Mouse (Mus musculus) Muller cell, postnatal 12 days (primary cell): Measurements from ENCODE around the gene Olfr666.
"Not testable (repeated sequence)": the region's sequence is repeated elsewhere in the genome, so short reads cannot be mapped to it uniquely, and the experiment has no call there.

Experiments used
- DNase-seq: peaks from one replicate; pipeline ENCODE4 v3.0.0-alpha.2; 2015; ENCODE audit errors: inconsistent ontology term

Olfr666 gene

GRCm38 (mm10) chr7:104895852-104896251 lies at the start of gene Olfr666:
Olfr666 (minus strand) TSS chr7:104895952.
- DNase-seq: no peak

DNA sequence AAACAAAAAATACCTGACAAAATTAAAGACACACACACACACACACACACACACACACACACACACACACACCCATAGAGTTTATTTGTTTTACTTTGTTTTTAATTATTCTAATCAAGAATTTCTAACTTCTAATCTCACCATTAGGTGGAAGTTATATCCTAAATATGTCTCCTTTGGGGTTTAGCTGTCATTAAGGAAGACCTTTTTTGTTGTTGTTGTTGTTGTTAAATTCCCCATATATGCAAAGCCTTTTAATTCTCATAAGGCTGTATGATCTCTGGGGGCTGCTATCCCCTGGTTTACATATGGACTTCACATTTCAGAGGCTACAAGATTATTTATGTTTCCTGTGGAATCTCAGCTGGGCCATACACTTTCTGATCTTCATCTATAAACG lies 38.2 kb upstream of the Olfr666 start, which contains the start of gene Olfr669:
Olfr669 (plus strand) TSS at position 301 of the 400 bp plus-strand sequence.
- no peak for DNase-seq

DNA sequence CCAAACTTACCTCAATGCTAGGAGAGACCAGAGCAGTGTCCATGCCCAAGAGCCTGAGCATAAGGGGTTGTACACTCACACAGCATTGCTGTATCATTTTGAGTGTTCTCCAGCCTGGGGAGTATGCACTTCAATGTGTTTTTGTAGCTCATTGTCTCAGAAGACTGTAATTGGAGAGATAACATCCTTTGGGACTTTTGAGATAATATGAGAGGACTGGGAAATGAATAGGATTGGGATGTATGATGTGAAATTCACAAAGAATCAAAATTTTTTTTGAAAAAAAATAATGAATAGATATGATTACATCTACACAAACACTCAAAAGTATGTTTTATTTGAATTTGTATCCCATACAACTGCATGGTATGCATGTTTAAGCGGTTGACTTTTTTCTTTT lies 32.2 kb upstream of the Olfr666 start, which contains the start of gene Olfr668:
Olfr668 (minus strand) TSS at position 101 of the 400 bp plus-strand sequence.
- no peak for DNase-seq

DNA sequence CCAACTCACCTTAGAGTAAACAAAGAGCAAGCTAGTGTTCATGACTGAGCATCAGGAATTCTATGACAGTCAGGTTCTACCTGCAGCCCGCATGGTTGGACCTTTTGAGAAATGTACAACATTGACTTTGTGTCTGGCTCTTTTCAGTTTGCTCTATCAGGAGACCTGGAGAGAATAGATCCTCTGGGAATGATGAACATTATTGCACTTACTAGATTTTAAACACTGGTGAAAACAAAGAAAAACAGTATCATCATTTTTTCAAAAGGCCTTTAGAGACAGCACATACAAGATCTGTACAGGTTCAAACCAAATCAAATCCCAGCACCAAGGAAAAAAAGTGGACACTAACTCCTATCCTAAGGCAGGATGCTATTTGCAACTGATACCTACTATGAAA lies 25.6 kb upstream of the Olfr666 start, which contains the start of gene Olfr667:
Olfr667 (minus strand) TSS at position 101 of the 400 bp plus-strand sequence.
- no peak for DNase-seq

- DNase-seq: no peak
Observed at GRCm38 (mm10) chr7:104877731-104878130, 18.0 kb downstream of the Olfr666 start, which contains the start of gene Olfr665. Olfr665 (plus strand) TSS chr7:104878031.

DNA sequence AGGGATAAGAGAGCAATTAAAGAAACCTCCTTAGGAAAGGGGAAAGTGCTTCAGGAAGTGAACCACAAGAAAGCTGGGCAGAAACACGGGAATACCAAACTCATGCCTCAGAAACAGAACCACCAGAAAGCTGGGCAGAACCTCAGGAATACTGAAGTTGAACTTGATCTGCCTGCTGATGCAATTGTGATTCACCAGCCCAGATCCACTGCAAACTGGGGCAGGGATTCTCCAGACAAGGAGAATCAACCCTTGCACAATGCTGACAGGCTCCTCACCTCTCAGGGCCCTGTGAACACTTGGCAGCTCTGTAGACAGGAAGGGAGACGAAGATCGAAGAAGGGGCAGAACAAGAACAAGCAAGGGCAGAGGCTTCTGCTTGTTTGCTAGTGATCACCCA lies 34.4 kb downstream of the Olfr666 start:
- no peak for DNase-seq

DNA sequence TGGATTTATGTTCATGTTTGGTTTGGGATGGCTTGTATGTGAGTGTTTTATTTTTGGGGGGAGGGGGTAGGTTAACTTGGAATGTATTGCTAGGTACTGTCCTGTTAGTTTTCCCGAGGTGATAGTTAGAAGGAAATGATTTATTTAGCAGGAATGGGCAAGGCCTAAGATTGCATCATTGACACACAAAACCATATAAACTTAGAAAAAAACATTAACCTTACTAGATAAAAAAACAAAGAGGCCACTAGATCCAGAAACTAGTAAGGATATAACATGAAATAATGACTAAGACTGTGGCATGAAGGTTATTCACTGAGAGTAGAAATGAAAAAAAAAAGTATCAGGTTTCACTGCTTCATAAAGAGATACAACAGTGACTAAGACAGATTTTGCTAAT lies 38.1 kb downstream of the Olfr666 start:
- no peak for DNase-seq

DNA sequence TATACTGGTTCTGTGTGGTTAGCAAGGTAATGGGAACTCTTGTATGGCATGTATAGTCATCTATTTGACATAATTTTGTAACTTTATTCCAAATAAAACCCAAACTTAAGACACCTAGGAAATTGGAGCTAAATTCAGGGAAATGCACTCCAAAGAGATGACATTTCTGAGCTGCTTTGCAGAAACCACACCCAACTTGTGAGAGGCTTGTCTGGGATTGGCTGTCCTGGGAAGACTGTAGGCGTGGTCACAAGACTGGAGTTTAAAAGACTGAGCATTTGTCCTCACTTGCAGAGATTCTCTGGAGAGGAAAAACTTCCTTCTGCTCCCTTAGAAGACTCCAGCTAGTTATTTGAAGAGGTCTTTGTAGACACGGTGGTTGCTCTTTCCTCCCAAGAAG lies 39.0 kb downstream of the Olfr666 start, which contains the start of gene Usp17la:
Usp17la (plus strand) TSS at position 301 of the 400 bp plus-strand sequence.
- DNase-seq: not testable (repeated sequence)

GRCm38 (mm10) chr7:104855248-104855750 lies 40.5 kb downstream of the Olfr666 start:
- no peak for DNase-seq

GRCm38 (mm10) chr7:104851546-104851945 lies 44.2 kb downstream of the Olfr666 start:
- not testable (repeated sequence) for DNase-seq

DNA sequence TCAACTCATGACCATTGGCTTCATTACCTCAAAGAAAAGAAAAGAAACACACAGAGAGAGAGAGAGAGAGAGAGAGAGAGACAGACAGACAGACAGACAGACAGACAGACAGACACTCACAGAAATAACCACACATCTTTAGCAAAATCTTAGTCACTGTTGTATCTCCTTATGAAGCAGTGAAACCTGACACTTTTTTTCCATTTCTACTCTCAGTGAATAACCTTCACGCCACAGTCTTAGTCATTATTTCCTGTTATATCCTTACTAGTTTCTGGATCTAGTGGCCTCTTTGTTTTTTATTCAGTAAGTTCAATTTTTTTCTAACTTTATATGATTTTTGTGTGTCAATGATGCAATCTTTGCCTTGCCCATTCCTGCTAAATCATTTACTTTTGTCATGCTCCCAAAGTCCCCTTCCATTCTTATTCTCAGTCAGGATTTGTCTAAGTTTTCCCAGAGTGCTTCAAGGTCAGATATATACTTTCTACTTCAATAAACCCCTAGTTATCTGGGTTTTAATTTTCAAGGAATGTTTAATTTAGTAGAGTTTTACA lies 51.9 kb downstream of the Olfr666 start:
- no peak for DNase-seq

- no peak for DNase-seq
Observed at GRCm38 (mm10) chr7:104842503-104842902, 53.2 kb downstream of the Olfr666 start, which contains the start of gene Usp17lb. Usp17lb (minus strand) TSS chr7:104842603.
